Mouse (Mus musculus): ENCODE measurements around the gene Hoxa3.

- TF ChIP-seq CTCF (IDR thresholded peaks at IDR 0.05; ENCODE audit: extremely low read depth, insufficient read depth, low read length), result no peak
- no peak for TF ChIP-seq POLR2A (IDR thresholded peaks at IDR 0.05; ENCODE audit: extremely low read depth, insufficient read depth, low read length)
Measured at GRCm38 (mm10) chr6:52137841-52138535, 75.1 kb downstream of the Hoxa3 start.
